Comparison of ENCODE assay signal across 17 mouse cellular contexts in the genomic region with DNA sequence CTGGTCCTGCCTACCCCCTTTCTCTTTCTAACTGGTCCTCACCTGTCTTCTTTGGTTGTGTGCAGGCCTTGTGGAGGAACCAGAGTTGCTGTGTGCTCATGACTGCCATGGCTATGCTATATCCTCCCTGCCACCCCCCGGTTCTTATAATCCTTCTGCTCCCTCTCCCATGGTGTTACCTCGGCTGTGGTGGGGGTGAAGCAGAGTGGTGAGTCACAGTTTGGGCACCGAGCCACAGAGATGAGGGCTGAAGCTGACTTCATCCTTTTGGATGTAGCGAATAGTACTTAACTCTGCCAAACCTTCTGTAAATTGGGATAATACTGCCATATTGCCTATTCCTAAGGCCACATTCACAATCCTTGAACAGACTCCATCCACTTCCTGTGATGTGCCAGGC. TPM values are rescaled to one million over a fixed set of nuclear protein-coding genes. Genes with fewer than 3 reads are reported as not detected.
DNase-seq lines count a peak whose midpoint lies in the region; ATAC-seq and TF ChIP-seq lines count a peak whose summit lies in the region.
"Had no signal": no experiment of that assay in that cellular context is flagged by ENCODE, and none has a peak within 500 bp of the region (broad histone marks: within the 10 kb centered on the region; RNA-seq: fewer than 3 reads in every experiment).

No protein-coding gene starts in this region.

- no peak for TF ChIP-seq CTCF in liver, postnatal 0 days (IDR thresholded peaks at IDR 0.05; ENCODE audit: low read depth)

- ATAC-seq in heart, embryonic 15.5 days (replicated peaks; ENCODE audit: insufficient number of reproducible peaks, insufficient read depth, low FRiP score, low read depth), result 0 out of 2 replicates have a peak, but pooled peaks have one; percentile 24
- ATAC-seq in liver, postnatal 0 days, result no peak
- ATAC-seq in kidney, embryonic 16.5 days (ENCODE audit: low FRiP score, low TSS enrichment), result no peak
- ATAC-seq: activated CD4-positive, CD25-positive, alpha-beta regulatory T cell, adult 4 months had no signal

- no peaks in the 10 kb centered on the region for H3K9me3 ChIP-seq in heart, embryonic 15.5 days (replicated peaks)
- no peaks in the 10 kb centered on the region for H3K9me3 ChIP-seq in liver, postnatal 0 days (ENCODE audit: low read length)
- no peaks in the 10 kb centered on the region for H3K9me3 ChIP-seq in kidney, embryonic 16.5 days (ENCODE audit: low read length)
- H3K9me3 ChIP-seq: heart, embryonic 10.5 days; hindbrain, embryonic 15.5 days; limb, embryonic 12.5 days; megakaryocyte, embryonic 14.5 days had no signal

- DNase-seq in heart, postnatal 36 days, result no peak
- peak; percentile 61 for DNase-seq in NIH3T3 (ENCODE audit: low read depth)
- peak; percentile 61 for DNase-seq in adrenal gland, postnatal 14 days
- DNase-seq in frontal cortex, adult 2 months (ENCODE audit: extremely low spot score in 1 of 2, low spot score in 1 of 2), result peak; percentile 73 to 90
- no peak for DNase-seq in liver, postnatal 0 days
- DNase-seq in kidney, adult 11 months, result no peak
- DNase-seq: lung, embryonic 14.5 days had no signal

- no peak for TF ChIP-seq EP300 in liver, postnatal 0 days (IDR thresholded peaks at IDR 0.05; ENCODE audit: low read depth)

- intact Hi-C loops in heart, postnatal 36 days (cut with DNase I), result no loop called here

- no peak overlapping the region for H3K27ac ChIP-seq in heart, embryonic 15.5 days
- no peak overlapping the region for H3K27ac ChIP-seq in liver, postnatal 0 days (ENCODE audit: low read depth)
- H3K27ac ChIP-seq in kidney, embryonic 16.5 days (ENCODE audit: low read length), result no peak overlapping the region
- H3K27ac ChIP-seq: heart, embryonic 10.5 days; hindbrain, embryonic 15.5 days; limb, embryonic 12.5 days had no signal

- H3K36me3 ChIP-seq in heart, embryonic 15.5 days, result no peaks in the 10 kb centered on the region
- H3K36me3 ChIP-seq in liver, postnatal 0 days (replicated peaks; ENCODE audit: insufficient read depth, low read length), result no peaks in the 10 kb centered on the region
- H3K36me3 ChIP-seq in kidney, embryonic 16.5 days (ENCODE audit: insufficient read depth, low read length), result no peaks in the 10 kb centered on the region
- H3K36me3 ChIP-seq: heart, embryonic 10.5 days; hindbrain, embryonic 15.5 days; limb, embryonic 12.5 days had no signal

- WGBS in heart, embryonic 15.5 days, result 43% methylated on average over 4 of the region's 4 CpGs
- WGBS in liver, postnatal 0 days (ENCODE audit: insufficient replicate concordance), result 66% methylated on average over 4 of the region's 4 CpGs
- WGBS in kidney, embryonic 16.5 days, result 84% methylated on average over 4 of the region's 4 CpGs

- H3K4me1 ChIP-seq in heart, embryonic 15.5 days (replicated peaks), result no peaks in the 10 kb centered on the region
- H3K4me1 ChIP-seq in liver, postnatal 0 days (ENCODE audit: insufficient read depth), result no peaks in the 10 kb centered on the region
- H3K4me1 ChIP-seq in kidney, embryonic 16.5 days (ENCODE audit: insufficient read depth, low read length), result no peaks in the 10 kb centered on the region
- H3K4me1 ChIP-seq: hindbrain, embryonic 15.5 days had no signal

- H3K9ac ChIP-seq in heart, embryonic 15.5 days, result no peak overlapping the region
- H3K9ac ChIP-seq in liver, postnatal 0 days (replicated peaks), result no peak overlapping the region
- H3K9ac ChIP-seq in kidney, embryonic 16.5 days (replicated peaks; ENCODE audit: low read length), result no peak overlapping the region
- H3K9ac ChIP-seq: hindbrain, embryonic 15.5 days; limb, embryonic 12.5 days; lung, embryonic 14.5 days had no signal

- no peak overlapping the region for H3K4me3 ChIP-seq in heart, embryonic 15.5 days
- no peak overlapping the region for H3K4me3 ChIP-seq in liver, postnatal 0 days (ENCODE audit: low read depth, low read length)
- H3K4me3 ChIP-seq in kidney, embryonic 16.5 days (ENCODE audit: low read length), result no peak overlapping the region
- H3K4me3 ChIP-seq: heart, embryonic 10.5 days; hindbrain, embryonic 15.5 days; limb, embryonic 12.5 days; megakaryocyte, embryonic 14.5 days had no signal

- H3K4me2 ChIP-seq in heart, embryonic 15.5 days, result no peak overlapping the region
- H3K4me2 ChIP-seq in liver, postnatal 0 days (ENCODE audit: low read depth, low read length), result no peak overlapping the region
- H3K4me2 ChIP-seq in kidney, embryonic 16.5 days (replicated peaks; ENCODE audit: low read depth, low read length), result no peak overlapping the region
- H3K4me2 ChIP-seq: hindbrain, embryonic 15.5 days; limb, embryonic 12.5 days; lung, embryonic 14.5 days had no signal

- 0 out of 2 replicates have a peak, but pooled peaks cover 6% of the 10 kb centered on the region for H3K27me3 ChIP-seq in heart, embryonic 15.5 days
- no peaks in the 10 kb centered on the region for H3K27me3 ChIP-seq in liver, postnatal 0 days (ENCODE audit: insufficient read depth, low read length)
- H3K27me3 ChIP-seq in kidney, embryonic 16.5 days (ENCODE audit: insufficient read depth, low read length), result no peaks in the 10 kb centered on the region
- H3K27me3 ChIP-seq: hindbrain, embryonic 15.5 days had no signal

RNA-seq across cellular contexts. Expression of a gene that starts 12.0 kb away (rescaled TPM):
- polyA plus RNA-seq in heart, embryonic 15.5 days (2015; fragmentation: Nextera tagmentation; extraction: Ambion mirVana), result 13.8 and 20.1 TPM in 2 replicates
- 10 to 100 TPM; 27.0 to 32.2 TPM for total RNA-seq in heart, postnatal 36 days (2021)
- 39.9 and 47.4 TPM in 2 replicates for total RNA-seq in adrenal gland, postnatal 14 days (2021)
- polyA plus RNA-seq in frontal cortex, adult 2 months (2012; rRNA removed), result 276 and 309 TPM in 2 replicates
- 26.9 and 28.1 TPM in 2 replicates for polyA plus RNA-seq in liver, postnatal 0 days (2015; fragmentation: Nextera tagmentation; extraction: Ambion mirVana)
- 29.0 and 29.8 TPM in 2 replicates for polyA plus RNA-seq in kidney, embryonic 16.5 days (2015; fragmentation: Nextera tagmentation; extraction: Ambion mirVana)

RNA-seq across cellular contexts. Expression of a gene that starts 44.3 kb away (rescaled TPM):
- polyA plus RNA-seq in heart, embryonic 15.5 days (2015; fragmentation: Nextera tagmentation; extraction: Ambion mirVana), result not detected in 2 replicates
- total RNA-seq in heart, postnatal 36 days (2021), result under 1 TPM; 0.14 to 0.19 TPM
- not detected in 2 replicates for total RNA-seq in adrenal gland, postnatal 14 days (2021)
- 0.06 and 0.14 TPM in 2 replicates for polyA plus RNA-seq in frontal cortex, adult 2 months (2012; rRNA removed)
- not detected in 2 replicates for polyA plus RNA-seq in liver, postnatal 0 days (2015; fragmentation: Nextera tagmentation; extraction: Ambion mirVana)
- polyA plus RNA-seq in kidney, embryonic 16.5 days (2015; fragmentation: Nextera tagmentation; extraction: Ambion mirVana), result not detected in 2 replicates
- polyA plus RNA-seq: activated CD4-positive, CD25-positive, alpha-beta regulatory T cell, adult 4 months; hindbrain, embryonic 15.5 days; kidney, embryonic 14.5 days; limb, embryonic 12.5 days; lung, embryonic 14.5 days; neural tube, embryonic 11.5 days; testis, adult 2 months had no signal

Comparison
In these comparisons a context has a peak if more than half of its experiments do, and no peak if none do; other contexts are left out.
1. DNase-seq: peak in NIH3T3 (single experiment), adrenal gland, postnatal 14 days (single experiment) and frontal cortex, adult 2 months (2 of 2); none in heart, postnatal 36 days (0 of 2), liver, postnatal 0 days (single experiment) and kidney, adult 11 months (single experiment).